Mouse (Mus musculus) myocyte (in vitro differentiated cells): ENCODE measurements at regions not wholly inside any gene's neighbourhood (a gene's known extent, or its start where the extent isn't known, plus 50 kb on each side); places are given as distances from the start of the nearest gene placed in this dataset.

Experiments used
- E2F4 ChIP-seq: IDR thresholded peaks from one replicate; pipeline ENCODE4 v1.6.1; 2011; ENCODE audit warnings: mild to moderate bottlenecking, control low read depth, moderate library complexity; ENCODE audit not compliant: insufficient read depth
- MAX ChIP-seq: IDR thresholded peaks from one replicate; pipeline ENCODE4 v1.6.1; 2011; ENCODE audit warnings: low read depth, mild to moderate bottlenecking, control low read depth
- MYOG ChIP-seq, 3 experiments: IDR thresholded peaks; one replicate each; pipeline ENCODE4 v1.6.1; 2011; ENCODE audit warnings: control low read depth in 2 of 3, low read depth in 2 of 3, mild to moderate bottlenecking in 2 of 3; ENCODE audit not compliant: insufficient read length in 2 of 3, control insufficient read depth in 1 of 3, insufficient read depth in 1 of 3
- POLR2A ChIP-seq: IDR thresholded peaks from one replicate; pipeline ENCODE4 v1.6.1; 2011; ENCODE audit warnings: low read depth, mild to moderate bottlenecking, control low read depth, moderate library complexity; ENCODE audit not compliant: insufficient read length
- POLR2AphosphoS2 ChIP-seq: IDR thresholded peaks from one replicate; pipeline ENCODE4 v1.6.1; 2011; ENCODE audit warnings: low read depth, control low read depth; ENCODE audit not compliant: insufficient read length
- SRF ChIP-seq: IDR thresholded peaks from one replicate; pipeline ENCODE4 v1.6.1; 2011; ENCODE audit warnings: low read depth; ENCODE audit not compliant: control insufficient read depth, insufficient read length
- TCF12 ChIP-seq: IDR thresholded peaks from one replicate; pipeline ENCODE4 v1.6.1; 2011; ENCODE audit warnings: mild to moderate bottlenecking, control low read depth; ENCODE audit not compliant: poor library complexity, insufficient read depth, severe bottlenecking
- TCF3 ChIP-seq: IDR thresholded peaks from one replicate; pipeline ENCODE4 v1.6.1; 2011; ENCODE audit warnings: low read depth, control low read depth; ENCODE audit not compliant: insufficient read length
- USF1 ChIP-seq: IDR thresholded peaks from one replicate; pipeline ENCODE4 v1.6.1; 2011; ENCODE audit warnings: low read depth, mild to moderate bottlenecking, control low read depth, moderate library complexity

GRCm38 (mm10) chr10:20841430-20842040 lies 110.8 kb upstream of the Ahi1 start:
- TF ChIP-seq E2F4: no peak
- no peak for TF ChIP-seq POLR2A
- no peak for TF ChIP-seq USF1
- no peak for TF ChIP-seq MAX
- no peak for TF ChIP-seq TCF12
- no peak for TF ChIP-seq TCF3
- no peak for TF ChIP-seq POLR2AphosphoS2
- no peak for TF ChIP-seq MYOG (IDR thresholded peaks at IDR 0.05; ENCODE audit: control insufficient read depth in 1 of 3, insufficient read depth in 1 of 3, insufficient read length in 2 of 3, low read depth in 2 of 3)
- no peak for TF ChIP-seq SRF
